Mouse (Mus musculus) kidney, postnatal 36 days (tissue): ENCODE results near the gene Zbtb22.

ENCODE experiments used
- DNase-seq, 2 experiments: peaks; one replicate each; pipeline ENCODE4 v3.0.0; 2021 to 2022; ENCODE audit warnings: mixed read lengths in 2 of 2

Gene Zbtb22

GRCm38 (mm10) chr17:33925406-33926116 is 9.9 kb downstream of the Zbtb22 start:
- no peak for DNase-seq

DNA sequence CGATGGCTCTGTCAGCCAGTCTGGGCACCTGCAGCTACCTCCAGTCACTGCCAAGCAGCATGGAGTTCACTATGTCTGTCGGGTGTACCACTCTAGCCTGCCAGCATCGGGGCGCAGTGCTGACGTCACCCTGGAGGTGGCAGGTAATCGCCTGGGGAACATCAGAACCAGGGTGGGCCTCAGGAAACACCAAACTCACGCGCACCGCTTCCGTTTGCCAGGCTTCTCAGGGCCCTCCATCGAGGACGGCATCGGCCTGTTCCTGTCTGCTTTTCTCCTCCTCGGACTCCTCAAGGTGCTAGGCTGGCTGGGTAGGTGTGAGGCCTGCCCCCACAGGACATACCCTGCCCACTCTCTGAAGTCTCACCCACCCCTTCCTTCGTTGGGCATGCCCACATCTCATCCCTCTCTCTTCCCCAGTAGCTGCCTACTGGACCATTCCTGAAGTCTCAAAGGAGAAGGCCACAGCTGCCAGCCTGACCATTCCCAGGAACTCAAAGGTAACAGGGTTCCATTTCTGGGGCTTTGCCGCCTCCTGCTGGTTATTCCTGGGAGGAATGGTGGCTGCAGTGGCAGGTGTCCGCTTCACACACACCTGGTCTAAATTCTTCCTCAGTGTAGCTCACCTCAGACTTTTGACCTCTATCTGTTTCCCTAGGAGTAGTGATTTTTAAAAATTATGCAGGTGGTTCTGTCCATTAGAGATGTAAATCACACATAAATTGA is 10.7 kb downstream of the Zbtb22 start:
- peak; percentile 29 to 73 for DNase-seq

DNA sequence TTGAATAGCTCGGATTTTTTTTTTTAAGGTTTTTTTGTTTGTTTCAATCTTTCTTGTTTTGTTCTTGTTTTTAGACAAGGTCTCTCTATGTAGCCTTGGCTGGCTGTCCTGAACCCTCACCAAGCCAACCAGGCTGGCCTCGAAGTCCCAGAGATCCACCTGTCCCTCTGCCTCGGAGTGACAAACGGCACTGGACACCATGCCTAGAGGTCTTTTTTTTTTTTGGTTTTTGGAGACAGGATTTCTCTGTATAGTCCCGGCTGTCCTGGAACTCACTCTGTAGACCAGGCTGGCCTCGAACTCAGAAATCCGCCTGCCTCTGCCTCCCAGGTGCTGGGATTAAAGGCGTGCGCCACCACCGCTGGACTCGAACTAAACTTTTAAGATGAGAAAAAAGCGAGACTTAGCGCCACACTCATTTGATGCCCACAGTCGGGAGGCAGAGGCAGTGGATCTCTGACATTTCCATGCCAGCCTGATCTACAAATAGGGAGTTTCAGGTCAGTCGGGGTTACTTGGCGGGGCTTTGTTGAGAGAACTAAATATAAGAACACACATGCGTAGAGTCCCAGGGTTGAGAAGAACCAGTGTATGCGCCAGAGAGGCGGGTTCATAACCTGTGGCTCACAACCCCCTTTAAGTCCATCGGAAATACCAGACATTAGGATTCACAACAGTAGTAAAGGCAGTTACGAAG is 12.7 kb downstream of the Zbtb22 start:
- DNase-seq: no peak

GRCm38 (mm10) chr17:33929371-33930279 is 13.9 kb downstream of the Zbtb22 start, which contains the start of gene Rgl2:
Rgl2 (plus strand) TSS chr17:33929543.
- DNase-seq: peak; percentile 88 to 95

DNA sequence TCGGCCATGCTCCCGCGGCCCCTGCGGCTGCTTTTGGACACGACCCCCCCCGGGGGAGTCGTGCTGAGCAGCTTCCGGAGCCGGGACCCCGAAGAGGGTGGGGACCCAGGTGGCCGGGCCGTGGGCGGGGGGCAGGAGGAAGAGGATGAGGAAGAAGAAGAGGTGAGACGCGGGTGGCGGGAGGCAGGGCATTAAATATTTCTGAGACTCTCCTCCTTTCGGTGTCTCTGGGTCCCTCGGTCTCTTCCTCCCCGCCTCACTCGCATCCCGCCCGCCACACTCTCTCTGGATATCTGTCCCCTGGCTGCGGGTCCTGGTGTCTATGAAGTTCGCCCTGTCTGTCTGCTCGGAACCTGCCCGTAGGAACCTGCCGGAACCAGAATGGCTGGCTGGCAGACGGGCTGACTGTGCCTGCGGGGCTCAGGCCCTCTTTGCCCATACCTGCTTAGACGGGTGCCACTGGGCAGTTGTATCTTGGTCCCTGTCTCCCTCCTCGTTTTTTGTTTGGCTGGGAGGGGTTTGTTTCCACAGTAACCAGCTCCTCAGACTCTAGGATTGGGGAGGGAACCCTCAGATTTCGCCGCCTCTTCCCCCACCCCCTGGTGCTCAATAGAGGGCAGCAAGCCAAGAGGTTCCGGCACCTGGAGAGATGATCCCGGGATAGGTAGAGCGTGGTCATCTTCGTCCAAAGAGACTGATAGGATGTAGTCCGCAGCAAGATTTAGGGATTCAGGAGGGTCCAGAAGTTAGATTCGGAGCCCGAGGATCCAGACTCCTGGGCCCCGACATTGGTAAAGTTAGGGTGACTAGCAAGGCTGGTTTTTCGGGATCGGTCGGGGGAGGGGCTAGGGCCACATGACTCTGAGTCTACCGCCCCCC is 14.8 kb downstream of the Zbtb22 start:
- DNase-seq: peak; percentile 81 to 84

- no peak for DNase-seq
Measured at GRCm38 (mm10) chr17:33931159-33931866, 15.6 kb downstream of the Zbtb22 start.

- no peak for DNase-seq
Measured at GRCm38 (mm10) chr17:33931947-33932346, 16.2 kb downstream of the Zbtb22 start.

GRCm38 (mm10) chr17:33932448-33932847 is 16.7 kb downstream of the Zbtb22 start:
- no peak for DNase-seq

DNA sequence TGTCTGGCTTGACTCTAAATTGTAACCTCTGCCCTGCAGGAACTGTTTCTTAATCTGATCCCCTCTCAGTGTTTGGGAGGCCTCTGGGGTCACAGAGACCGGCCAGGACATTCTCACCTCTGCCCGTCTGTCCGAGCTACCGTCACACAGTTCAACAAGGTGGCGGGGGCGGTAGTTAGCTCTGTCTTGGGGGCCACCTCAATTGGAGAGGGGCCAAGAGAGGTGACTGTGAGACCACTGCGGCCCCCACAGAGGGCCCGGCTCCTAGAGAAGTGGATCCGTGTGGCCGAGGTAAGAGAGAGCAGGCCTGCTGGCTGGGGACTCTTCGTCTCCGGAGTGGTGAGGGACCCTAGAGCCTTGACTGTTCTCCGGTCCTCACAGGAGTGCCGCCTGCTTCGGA is 17.3 kb downstream of the Zbtb22 start:
- no peak for DNase-seq

DNA sequence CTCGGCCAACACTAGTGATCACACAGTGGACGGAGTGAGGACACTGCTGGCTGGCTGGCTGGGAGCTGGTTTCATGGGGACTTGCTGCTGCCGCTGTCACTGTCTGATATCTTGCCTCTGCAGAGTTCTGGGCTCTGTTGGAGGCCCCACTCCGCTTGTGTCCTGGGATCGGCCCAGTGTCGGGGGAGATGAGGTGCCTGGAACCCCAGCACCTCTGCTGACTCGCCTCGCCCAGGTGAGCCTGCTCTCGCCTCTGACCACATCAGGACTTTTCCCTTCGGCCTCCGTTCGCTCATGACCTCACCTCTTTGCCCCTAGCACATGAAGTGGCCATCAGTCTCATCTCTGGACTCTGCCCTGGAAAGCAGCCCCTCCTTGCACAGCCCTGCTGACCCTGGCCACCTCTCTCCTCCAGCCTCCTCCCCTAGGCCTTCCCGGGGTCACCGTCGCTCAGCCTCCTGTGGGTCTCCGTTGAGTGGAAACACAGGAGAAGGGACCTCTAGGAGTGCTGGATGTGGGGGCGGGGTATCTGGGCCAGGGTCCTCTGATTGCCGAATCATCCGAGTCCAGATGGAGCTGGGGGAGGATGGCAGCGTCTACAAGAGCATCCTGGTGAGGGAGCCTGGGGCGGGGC is 19.8 kb downstream of the Zbtb22 start:
- no peak for DNase-seq

DNA sequence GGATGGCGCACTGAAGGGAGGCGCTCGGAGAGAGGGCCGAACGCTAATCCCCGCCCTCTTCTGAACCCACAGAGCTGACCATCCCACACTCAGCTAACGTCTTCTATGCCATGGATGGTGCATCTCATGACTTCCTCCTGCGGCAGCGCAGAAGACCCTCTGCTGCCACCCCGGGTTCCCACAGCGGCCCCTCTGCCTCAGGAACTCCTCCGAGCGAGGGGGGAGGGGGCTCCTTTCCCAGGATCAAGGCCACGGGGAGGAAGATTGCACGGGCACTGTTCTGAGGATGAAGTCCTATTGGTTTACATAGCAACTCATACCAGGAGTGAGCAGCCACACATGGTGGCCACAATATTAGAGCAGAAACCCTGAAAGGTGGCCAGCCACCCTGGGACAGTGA is 21.3 kb downstream of the Zbtb22 start:
- DNase-seq: no peak

DNA sequence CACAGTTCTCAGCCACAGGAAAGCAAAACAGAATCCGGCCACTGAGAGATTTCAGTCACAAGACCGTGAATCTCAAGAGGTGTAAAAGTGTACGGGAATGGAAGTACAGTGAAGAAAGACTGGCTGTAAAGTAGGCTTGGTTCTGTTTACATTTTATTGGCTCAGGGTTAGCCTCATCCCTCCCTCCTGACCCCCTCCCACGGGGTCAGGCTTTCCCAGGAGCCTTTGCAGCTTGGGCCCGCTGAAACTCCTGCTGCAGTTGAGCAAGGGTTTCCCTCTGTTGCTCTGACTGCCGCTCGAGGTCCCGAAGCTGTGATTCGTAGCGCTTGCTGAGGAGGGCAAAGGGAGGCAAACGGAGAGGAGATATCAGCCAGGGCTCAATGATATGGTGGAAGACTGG is 23.1 kb downstream of the Zbtb22 start:
- no peak for DNase-seq

GRCm38 (mm10) chr17:33940206-33940805 is 24.6 kb downstream of the Zbtb22 start, which contains the start of the genes Pfdn6 and Wdr46:
Pfdn6 (minus strand) TSS chr17:33940343.
Wdr46 (plus strand) TSS chr17:33940660.
- peak; percentile 93 to 95 for DNase-seq

DNA sequence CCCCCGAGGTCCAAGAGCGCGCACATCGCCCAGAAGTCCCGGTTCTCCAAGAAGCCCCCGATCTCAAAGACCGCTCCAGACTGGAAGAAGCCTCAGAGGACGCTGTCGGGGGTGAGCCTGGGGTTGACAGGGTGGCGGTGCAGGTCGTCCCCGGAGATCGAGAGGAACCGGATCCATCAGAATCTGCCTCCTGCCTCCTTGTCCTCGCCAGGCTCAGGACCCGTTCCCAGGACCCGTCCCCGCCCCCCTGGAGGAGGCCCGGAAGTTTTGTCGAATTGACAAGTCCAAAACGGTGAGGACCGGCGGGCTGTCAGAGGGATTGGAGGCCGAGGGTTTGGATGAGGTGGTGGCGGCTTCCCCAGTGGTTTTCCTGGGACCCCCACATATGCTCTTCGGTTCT is 25.3 kb downstream of the Zbtb22 start:
- peak in 1 of 2 experiments; percentile 64 for DNase-seq

- no peak for DNase-seq
Measured at GRCm38 (mm10) chr17:33941381-33941780, 25.7 kb downstream of the Zbtb22 start.

GRCm38 (mm10) chr17:33943454-33943853 is 27.8 kb downstream of the Zbtb22 start:
- no peak for DNase-seq

- no peak for DNase-seq
Measured at GRCm38 (mm10) chr17:33947430-33948089, 31.9 kb downstream of the Zbtb22 start.

DNA sequence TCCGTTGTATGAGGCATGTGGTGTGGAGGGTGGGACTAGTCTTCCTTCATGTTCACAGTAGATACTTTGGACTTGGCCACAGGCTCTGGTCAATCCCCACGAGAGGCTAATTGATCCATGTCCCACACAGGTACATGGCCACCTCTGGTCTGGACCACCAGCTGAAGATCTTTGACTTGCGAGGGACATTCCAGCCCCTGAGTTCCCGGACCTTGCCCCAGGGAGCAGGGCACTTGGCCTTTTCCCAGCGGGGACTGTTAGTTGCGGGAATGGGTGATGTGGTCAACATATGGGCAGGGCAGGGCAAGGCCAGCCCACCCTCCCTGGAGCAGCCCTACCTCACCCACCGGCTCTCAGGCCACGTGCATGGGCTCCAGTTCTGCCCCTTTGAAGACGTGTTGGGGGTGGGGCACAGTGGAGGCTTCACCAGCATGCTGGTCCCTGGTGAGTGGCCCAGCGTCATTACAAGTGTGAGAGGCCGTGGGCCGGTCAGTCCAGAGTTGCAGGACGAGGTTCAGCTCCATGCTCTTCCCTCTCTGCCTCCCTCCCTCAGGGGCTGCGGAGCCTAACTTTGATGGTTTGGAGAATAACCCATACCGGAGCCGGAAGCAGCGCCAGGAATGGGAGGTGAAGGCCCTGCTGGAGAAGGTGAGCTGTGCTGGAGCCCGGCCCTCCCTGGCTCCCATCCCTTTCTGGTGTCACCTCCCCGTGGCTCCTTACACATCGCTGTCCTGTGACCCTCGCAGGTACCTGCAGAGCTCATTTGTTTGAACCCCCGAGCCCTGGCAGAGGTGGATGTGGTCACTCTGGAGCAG is 32.6 kb downstream of the Zbtb22 start:
- no peak for DNase-seq
